Mouse (Mus musculus) bone marrow, adult 2 months (tissue): Measurements from ENCODE around the gene Gle1.

Experiments used
- CTCF ChIP-seq: fragments of 200-500 bp; IDR thresholded peaks from 2 replicates; pipeline ENCODE4 v1.5.1; 2011; ENCODE audit warnings: low read length, control low read depth; ENCODE audit not compliant: control insufficient read depth, insufficient read depth
- POLR2A ChIP-seq: fragments of 200-500 bp; IDR thresholded peaks from 2 replicates; pipeline ENCODE4 v1.6.1; 2011; ENCODE audit warnings: low read depth, mild to moderate bottlenecking, control low read depth, low read length, borderline replicate concordance; ENCODE audit not compliant: control insufficient read depth

DNA sequence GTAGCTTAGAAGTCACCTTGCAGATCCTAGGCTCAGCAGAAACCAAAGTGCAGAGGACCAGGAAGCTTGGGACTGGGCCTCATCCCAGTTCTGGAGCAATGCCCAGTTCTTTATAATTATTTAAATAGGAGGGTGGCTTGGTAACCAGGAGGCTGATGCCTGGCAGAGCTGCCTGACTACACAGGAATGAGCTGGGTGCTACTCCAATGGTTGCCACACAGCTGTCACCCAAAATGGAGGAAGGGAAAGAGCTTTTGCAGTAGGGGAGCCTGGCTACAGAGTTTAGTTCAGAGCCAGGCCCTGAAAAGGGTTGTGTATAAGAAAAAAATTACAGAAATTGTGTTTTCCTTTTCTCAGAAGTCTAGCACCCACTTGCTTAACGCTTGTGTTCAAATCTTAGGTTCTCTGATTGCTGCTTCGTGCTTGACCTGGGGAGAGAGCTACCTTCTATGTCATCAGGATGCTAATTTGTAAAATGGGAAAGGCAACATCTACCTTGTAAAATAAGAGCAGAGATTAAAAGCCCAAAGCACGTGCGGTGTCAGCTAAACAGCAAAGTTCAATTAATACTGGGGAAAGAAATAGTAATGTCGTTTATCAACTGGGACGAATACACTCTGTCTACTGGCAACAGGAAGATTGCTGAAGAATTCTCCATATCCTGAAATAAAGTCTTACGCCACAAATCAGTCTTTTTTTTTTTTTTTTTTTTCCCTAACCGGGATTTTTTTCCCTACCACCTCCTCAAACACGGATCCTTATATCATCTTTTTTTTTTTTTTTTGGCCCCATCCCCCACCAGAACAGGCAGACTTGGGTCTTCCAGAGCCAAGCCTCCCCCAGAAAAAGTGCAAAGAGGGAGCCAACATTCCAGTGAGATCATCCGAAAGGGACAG is 29.4 kb downstream of the Gle1 start:
- TF ChIP-seq POLR2A (no peak), CTCF (no peak)
